Mouse (Mus musculus) liver, postnatal 0 days (tissue): Measurements from ENCODE around the gene Gpbar1. TPM values are rescaled to one million over a fixed set of nuclear protein-coding genes. Genes with fewer than 3 reads are reported as not detected.
A peak's percentile ranks its signal among the peaks of the same experiment; 100 is the strongest.
"Not testable (repeated sequence)": the region's sequence is repeated elsewhere in the genome, so short reads cannot be mapped to it uniquely, and the experiment has no call there.

ENCODE experiments used
- ATAC-seq: fragments of 200-750 bp; cut with Nextera tagmentation; 2 replicates; pipeline ENCODE4 v1.8.0; 2017; ENCODE audit warnings: mild to moderate bottlenecking, moderate library complexity
- DNase-seq: peaks from one replicate; pipeline ENCODE4 v3.0.0-alpha.2; 2016
- H3K27ac ChIP-seq: fragments of 300-500 bp; sonication (generic); 2 replicates; pipeline ENCODE4 v1.5.1; 2014; ENCODE audit warnings: antibody characterized with exemption, moderate library complexity, mild to moderate bottlenecking, low read depth
- H3K27me3 ChIP-seq: fragments of 300-500 bp; sonication (generic); 2 replicates; pipeline ENCODE4 v1.6.1; 2014; ENCODE audit warnings: low read length, control low read depth, mixed read lengths; ENCODE audit not compliant: insufficient read depth
- H3K36me3 ChIP-seq: fragments of 300-500 bp; sonication (generic); replicated peaks from 2 replicates; pipeline ENCODE4 v1.6.1; 2014; ENCODE audit warnings: mild to moderate bottlenecking, control low read depth, low read length, moderate library complexity, mixed read lengths; ENCODE audit not compliant: insufficient read depth
- H3K4me1 ChIP-seq: fragments of 300-500 bp; sonication (generic); 2 replicates; pipeline ENCODE4 v1.6.1; 2014; ENCODE audit warnings: antibody characterized with exemption, mild to moderate bottlenecking, control low read depth; ENCODE audit not compliant: insufficient read depth
- H3K4me2 ChIP-seq: fragments of 300-500 bp; sonication (generic); 2 replicates; pipeline ENCODE4 v1.6.1; 2014; ENCODE audit warnings: low read depth, mild to moderate bottlenecking, low read length, moderate library complexity, mixed read lengths
- H3K4me3 ChIP-seq: fragments of 300-500 bp; sonication (generic); 2 replicates; pipeline ENCODE4 v1.5.1; 2014; ENCODE audit warnings: low read depth, low read length
- H3K9ac ChIP-seq: fragments of 300-500 bp; sonication (generic); replicated peaks from 2 replicates; pipeline ENCODE4 v1.6.1; 2014; ENCODE audit warnings: mild to moderate bottlenecking, moderate library complexity
- H3K9me3 ChIP-seq: fragments of 300-500 bp; sonication (generic); 2 replicates; pipeline ENCODE4 v1.6.1; 2016; ENCODE audit warnings: mild to moderate bottlenecking, control low read depth, low read length, mixed read lengths
- CTCF ChIP-seq: sonication (generic); IDR thresholded peaks from 2 replicates; pipeline ENCODE4 v1.5.1; 2016; ENCODE audit warnings: antibody characterized with exemption, low read depth
- EP300 ChIP-seq: IDR thresholded peaks from 2 replicates; pipeline ENCODE4 v1.6.1; 2016; ENCODE audit warnings: antibody characterized with exemption, low read depth, mild to moderate bottlenecking
- whole genome bisulfite sequencing: fragments of 180-500 bp; shearing (Covaris S2); extraction: QIAGEN DNeasy Blood & Tissue Kit; methylation state at CpG from one replicate; pipeline ENCODE4 v1.1.7; 2014; ENCODE audit not compliant: insufficient replicate concordance; 5-methylcytosine and 5-hydroxymethylcytosine counted together
- polyA plus RNA-seq: library from polyadenylated mRNA; unstranded; fragments of >200 nt; fragmentation: Nextera tagmentation; extraction: Ambion mirVana; gene quantifications from 2 replicates; pipeline ENCODE4 v1.2.1, GENCODE M21; 2015

Gene Gpbar1
- polyA plus RNA-seq, 1 experiment from 2014 or later = 0.20 TPM

DNA sequence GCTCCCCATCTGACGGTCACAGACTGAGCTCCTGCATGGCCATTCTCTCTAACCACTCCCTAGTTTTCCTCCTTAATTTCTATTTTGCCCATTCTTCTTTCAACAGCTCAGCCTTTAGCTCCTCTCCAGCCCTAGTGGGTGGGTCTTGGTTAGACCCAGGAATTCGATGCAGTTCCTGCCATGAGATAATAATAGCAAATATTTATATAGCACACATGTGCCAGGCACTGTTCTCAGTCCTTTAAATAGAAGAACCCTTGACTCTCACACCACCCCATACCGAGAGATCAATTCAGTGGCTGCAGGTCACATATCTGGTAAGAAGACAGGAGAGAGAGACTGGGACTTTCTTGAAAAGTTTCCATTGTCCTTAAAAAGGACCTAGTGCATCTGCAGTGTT is 43.0 kb downstream of the Gpbar1 start:
- Histone ChIP-seq H3K9ac (no peak overlapping the region), H3K27me3 (no peaks in the 10 kb centered on the region), H3K4me2 (no peak overlapping the region), H3K36me3 (no peaks in the 10 kb centered on the region), H3K9me3 (no peaks in the 10 kb centered on the region), H3K27ac (no peak overlapping the region), H3K4me3 (no peak overlapping the region), H3K4me1 (no peaks in the 10 kb centered on the region)
- TF ChIP-seq EP300 (no peak), CTCF (no peak)
- no peak for ATAC-seq
- no peak for DNase-seq
- WGBS = 59% methylated on average over 3 of the region's 3 CpGs

- H3K4me1 ChIP-seq = peaks cover 13% of the 10 kb centered on the region
- not testable (repeated sequence) for H3K4me2 ChIP-seq, H3K9ac ChIP-seq, H3K27me3 ChIP-seq, H3K4me3 ChIP-seq, DNase-seq, H3K36me3 ChIP-seq, ATAC-seq, H3K9me3 ChIP-seq, H3K27ac ChIP-seq
- WGBS = 72% methylated on average over 2 of the region's 2 CpGs
- TF ChIP-seq CTCF = peak; percentile 49
Observed at GRCm38 (mm10) chr1:74326916-74327315, 48.6 kb downstream of the Gpbar1 start.

Other genes starting within 250 kb of the Gpbar1 start
- gene Tns1, start 154.1 kb upstream of the Gpbar1 start, polyA plus RNA-seq = 12.1 and 12.8 TPM in 2 replicates
- gene Rufy4, start 153.0 kb upstream of the Gpbar1 start, polyA plus RNA-seq = 0.20 TPM in 1 of 2 replicates, not detected in the other
- gene Cxcr2, start 124.6 kb upstream of the Gpbar1 start, polyA plus RNA-seq = 2.5 and 3.2 TPM in 2 replicates
- gene Cxcr1, start 83.9 kb upstream of the Gpbar1 start, polyA plus RNA-seq = not detected in 2 replicates
- 238 and 254 TPM in 2 replicates for gene Arpc2, start 42.5 kb upstream of the Gpbar1 start, polyA plus RNA-seq
- 105 and 109 TPM in 2 replicates for gene Aamp, start 6.2 kb downstream of the Gpbar1 start, polyA plus RNA-seq
- gene Pnkd, start 6.4 kb downstream of the Gpbar1 start, polyA plus RNA-seq = 46.7 and 50.0 TPM in 2 replicates
- gene Tmbim1, start 27.1 kb downstream of the Gpbar1 start, polyA plus RNA-seq = 18.5 and 18.7 TPM in 2 replicates
- gene Catip, start 83.6 kb downstream of the Gpbar1 start, polyA plus RNA-seq = 0.11 TPM in 1 of 2 replicates, not detected in the other
- gene Slc11a1, start 96.6 kb downstream of the Gpbar1 start, polyA plus RNA-seq = 12.8 and 15.1 TPM in 2 replicates
- 40.0 and 40.4 TPM in 2 replicates for gene Ctdsp1, start 113.0 kb downstream of the Gpbar1 start, polyA plus RNA-seq
- gene Vil1, start 130.8 kb downstream of the Gpbar1 start, polyA plus RNA-seq = 0.13 and 0.19 TPM in 2 replicates
- 23.2 and 23.3 TPM in 2 replicates for gene Cnot9, start 227.5 kb downstream of the Gpbar1 start, polyA plus RNA-seq